Mouse (Mus musculus): ENCODE data around the gene Cpox.

Gene Cpox

DNA sequence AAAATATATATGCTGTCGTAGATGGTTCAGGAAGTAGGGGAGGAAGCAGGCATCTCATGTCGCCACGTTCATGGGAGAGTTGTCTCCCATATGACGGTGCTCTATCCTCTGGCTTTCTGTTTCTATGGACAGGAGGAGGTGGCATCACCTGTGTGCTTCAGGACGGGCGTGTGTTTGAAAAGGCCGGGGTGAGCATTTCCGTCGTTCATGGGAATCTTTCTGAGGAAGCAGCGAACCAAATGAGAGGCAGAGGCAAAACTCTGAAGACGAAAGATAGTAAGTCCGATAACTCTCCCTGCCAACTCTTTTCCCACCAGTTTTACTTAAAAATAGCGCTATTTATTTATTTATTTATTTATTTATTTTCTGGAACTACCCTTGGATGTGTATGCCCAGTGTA lies 2.3 kb downstream of the Cpox start:
- H3K4me3 ChIP-seq (replicated peaks; ENCODE audit: low read length), result no peak overlapping the region
- peaks cover 40% of the 10 kb centered on the region for H3K36me3 ChIP-seq (ENCODE audit: insufficient read depth, low read length)
- TF ChIP-seq CTCF (conservative IDR thresholded peaks at IDR 0.05; ENCODE audit: low read length), result no peak
- TF ChIP-seq NANOG (IDR thresholded peaks at IDR 0.05; ENCODE audit: borderline replicate concordance, low read length), result no peak
- H3K9me3 ChIP-seq (ENCODE audit: low read length), result no peaks in the 10 kb centered on the region
- no peaks in the 10 kb centered on the region for H3K27me3 ChIP-seq (ENCODE audit: insufficient read depth, low read length)
- H3K4me1 ChIP-seq (replicated peaks; ENCODE audit: low read depth, low read length), result peaks cover 24% of the 10 kb centered on the region

DNA sequence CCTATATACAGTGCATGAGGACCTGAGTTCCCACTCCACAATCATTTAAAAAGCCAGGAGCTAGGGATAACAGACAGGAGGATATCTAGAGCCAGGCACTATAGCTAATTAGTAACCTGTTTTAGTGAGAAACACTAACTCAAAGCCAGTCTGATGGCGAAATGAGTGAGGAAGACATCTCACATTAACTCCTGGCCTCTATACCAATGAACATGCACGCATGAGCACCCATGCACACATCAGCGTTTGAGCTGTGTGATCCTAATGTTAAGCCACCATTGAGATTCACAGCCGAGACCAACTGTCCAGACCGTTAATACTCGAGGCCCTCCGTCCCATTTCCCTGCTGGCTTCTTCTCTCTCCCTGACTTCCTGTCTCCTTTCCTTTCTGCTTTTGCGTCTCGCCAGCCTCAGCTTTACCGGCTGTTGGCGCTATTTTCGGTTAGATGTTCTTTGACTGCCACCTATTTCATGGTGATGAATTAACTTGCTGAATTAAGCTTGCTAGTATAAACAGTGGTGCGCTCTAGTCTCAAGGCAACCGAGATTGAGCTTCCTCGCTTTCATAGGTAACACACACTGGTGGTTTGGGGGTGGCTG lies 3.8 kb downstream of the Cpox start:
- Histone ChIP-seq H3K9me3 (ENCODE audit: low read length) (no peaks in the 10 kb centered on the region), H3K27me3 (ENCODE audit: insufficient read depth, low read length) (no peaks in the 10 kb centered on the region)

DNA sequence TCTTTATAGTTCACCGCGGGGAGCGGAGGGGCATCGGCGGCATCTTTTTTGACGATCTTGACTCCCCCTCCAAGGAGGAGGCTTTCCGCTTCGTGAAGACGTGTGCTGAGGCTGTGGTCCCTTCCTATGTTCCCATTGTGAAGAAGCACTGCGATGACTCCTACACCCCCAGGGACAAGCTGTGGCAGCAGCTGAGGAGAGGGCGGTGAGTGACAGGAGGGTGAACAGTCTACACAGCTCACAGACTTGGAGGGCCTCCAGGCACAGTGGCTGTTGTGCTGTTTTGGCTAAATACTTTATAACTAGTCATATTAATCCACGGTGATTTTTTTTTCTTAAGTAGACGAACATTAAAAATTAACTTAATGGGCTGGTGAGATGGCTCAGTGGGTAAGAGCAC lies 5.2 kb downstream of the Cpox start:
- Histone ChIP-seq H3K4me3 (replicated peaks; ENCODE audit: low read length) (peak overlapping the region; percentile 48), H3K27me3 (ENCODE audit: insufficient read depth, low read length) (no peaks in the 10 kb centered on the region), H3K4me1 (replicated peaks; ENCODE audit: low read depth, low read length) (peaks cover 15% of the 10 kb centered on the region), H3K9me3 (ENCODE audit: low read length) (no peaks in the 10 kb centered on the region), H3K36me3 (ENCODE audit: insufficient read depth, low read length) (peaks cover 53% of the 10 kb centered on the region)
- TF ChIP-seq NANOG (IDR thresholded peaks at IDR 0.05; ENCODE audit: borderline replicate concordance, low read length) (no peak), POU5F1 (IDR thresholded peaks at IDR 0.05; ENCODE audit: borderline replicate concordance, low read length) (no peak), CTCF (conservative IDR thresholded peaks at IDR 0.05; ENCODE audit: low read length) (no peak)

More for the DNA sequence above, 3.8 kb downstream of the Cpox start:
- no peak overlapping the region for H3K4me3 ChIP-seq (replicated peaks; ENCODE audit: low read length)
- TF ChIP-seq CTCF (conservative IDR thresholded peaks at IDR 0.05; ENCODE audit: low read length) (no peak), NANOG (IDR thresholded peaks at IDR 0.05; ENCODE audit: borderline replicate concordance, low read length) (no peak), POU5F1 (IDR thresholded peaks at IDR 0.05; ENCODE audit: borderline replicate concordance, low read length) (no peak)
- peaks cover 24% of the 10 kb centered on the region for H3K4me1 ChIP-seq (replicated peaks; ENCODE audit: low read depth, low read length)
- H3K36me3 ChIP-seq (ENCODE audit: insufficient read depth, low read length), result peaks cover 53% of the 10 kb centered on the region

DNA sequence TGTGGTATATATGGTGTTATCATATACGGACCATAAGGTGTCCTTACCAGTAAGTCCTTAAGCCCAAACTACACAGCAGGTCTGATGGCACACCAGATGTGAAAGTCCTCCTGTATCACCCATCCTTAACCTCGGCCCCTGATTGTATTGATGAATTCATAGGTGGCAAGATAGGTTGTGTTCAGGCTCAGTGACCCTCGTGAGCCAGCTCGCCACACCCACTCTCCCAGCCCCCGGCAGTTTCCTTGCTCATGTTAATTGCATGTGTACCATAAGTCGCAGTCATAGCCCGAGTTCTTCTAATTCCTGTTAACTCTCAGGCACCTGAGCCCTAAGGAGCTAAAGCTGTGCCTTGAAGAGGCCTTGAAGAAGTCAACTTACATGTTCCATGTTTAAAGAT lies 6.1 kb downstream of the Cpox start:
- TF ChIP-seq CTCF (conservative IDR thresholded peaks at IDR 0.05; ENCODE audit: low read length), result no peak
- no peak for TF ChIP-seq POU5F1 (IDR thresholded peaks at IDR 0.05; ENCODE audit: borderline replicate concordance, low read length)
- no peak for TF ChIP-seq NANOG (IDR thresholded peaks at IDR 0.05; ENCODE audit: borderline replicate concordance, low read length)
- H3K4me3 ChIP-seq (replicated peaks; ENCODE audit: low read length), result no peak overlapping the region

DNA sequence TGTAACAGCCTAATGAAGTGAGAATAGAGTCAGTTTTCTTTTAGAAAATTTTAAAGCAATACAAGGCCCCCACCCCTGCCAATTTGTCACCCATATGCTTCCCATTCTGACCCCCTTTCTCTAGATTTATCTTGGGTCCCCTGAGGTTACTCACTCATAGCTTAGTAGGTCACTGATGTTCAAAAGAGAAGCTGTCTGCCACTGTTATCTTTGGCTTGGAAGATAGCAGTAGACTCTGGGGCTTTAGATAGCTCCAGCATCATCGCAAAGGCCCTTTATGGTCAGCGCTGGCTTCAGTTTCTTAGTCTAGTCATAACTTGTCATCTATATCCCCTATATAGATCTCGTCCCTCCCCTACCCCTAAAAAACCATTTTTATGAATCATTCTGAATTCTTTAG lies 6.5 kb downstream of the Cpox start:
- peaks cover 62% of the 10 kb centered on the region for H3K36me3 ChIP-seq (ENCODE audit: insufficient read depth, low read length)
- peaks cover 9% of the 10 kb centered on the region for H3K4me1 ChIP-seq (replicated peaks; ENCODE audit: low read depth, low read length)
- H3K4me3 ChIP-seq (replicated peaks; ENCODE audit: low read length), result no peak overlapping the region
- no peaks in the 10 kb centered on the region for H3K9me3 ChIP-seq (ENCODE audit: low read length)
- TF ChIP-seq POU5F1 (IDR thresholded peaks at IDR 0.05; ENCODE audit: borderline replicate concordance, low read length), result no peak
- TF ChIP-seq NANOG (IDR thresholded peaks at IDR 0.05; ENCODE audit: borderline replicate concordance, low read length), result no peak
- TF ChIP-seq CTCF (conservative IDR thresholded peaks at IDR 0.05; ENCODE audit: low read length), result no peak
- H3K27me3 ChIP-seq (ENCODE audit: insufficient read depth, low read length), result no peaks in the 10 kb centered on the region

More for the DNA sequence above, 6.1 kb downstream of the Cpox start:
- Histone ChIP-seq H3K4me1 (replicated peaks; ENCODE audit: low read depth, low read length) (peaks cover 12% of the 10 kb centered on the region), H3K36me3 (ENCODE audit: insufficient read depth, low read length) (peaks cover 58% of the 10 kb centered on the region), H3K9me3 (ENCODE audit: low read length) (no peaks in the 10 kb centered on the region), H3K27me3 (ENCODE audit: insufficient read depth, low read length) (no peaks in the 10 kb centered on the region)

DNA sequence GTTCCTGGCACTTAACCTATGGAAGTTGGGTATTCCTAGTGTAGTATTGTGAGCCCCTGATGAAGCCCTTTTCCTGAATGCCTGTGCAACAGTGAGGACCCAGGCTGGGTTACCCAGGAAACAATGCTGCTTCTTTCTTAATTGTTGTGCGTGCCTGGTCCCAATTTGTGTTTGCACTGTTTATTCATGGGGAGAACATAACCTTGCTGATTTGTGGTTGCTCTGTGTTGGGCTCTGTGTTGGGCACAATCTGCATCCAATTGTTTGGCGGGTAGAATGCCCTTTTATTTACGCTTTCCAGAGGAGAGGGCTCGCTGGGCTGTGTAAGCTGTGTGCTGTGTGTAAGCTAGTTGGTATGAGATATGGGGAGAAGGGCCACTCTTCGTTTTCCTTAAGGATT lies 7.4 kb downstream of the Cpox start:
- Histone ChIP-seq H3K9me3 (ENCODE audit: low read length) (no peaks in the 10 kb centered on the region), H3K4me3 (replicated peaks; ENCODE audit: low read length) (no peak overlapping the region), H3K4me1 (replicated peaks; ENCODE audit: low read depth, low read length) (peaks cover 9% of the 10 kb centered on the region), H3K36me3 (ENCODE audit: insufficient read depth, low read length) (peaks cover 62% of the 10 kb centered on the region), H3K27me3 (ENCODE audit: insufficient read depth, low read length) (no peaks in the 10 kb centered on the region)
- TF ChIP-seq POU5F1 (IDR thresholded peaks at IDR 0.05; ENCODE audit: borderline replicate concordance, low read length), result no peak
- no peak for TF ChIP-seq NANOG (IDR thresholded peaks at IDR 0.05; ENCODE audit: borderline replicate concordance, low read length)
- TF ChIP-seq CTCF (conservative IDR thresholded peaks at IDR 0.05; ENCODE audit: low read length), result no peak

DNA sequence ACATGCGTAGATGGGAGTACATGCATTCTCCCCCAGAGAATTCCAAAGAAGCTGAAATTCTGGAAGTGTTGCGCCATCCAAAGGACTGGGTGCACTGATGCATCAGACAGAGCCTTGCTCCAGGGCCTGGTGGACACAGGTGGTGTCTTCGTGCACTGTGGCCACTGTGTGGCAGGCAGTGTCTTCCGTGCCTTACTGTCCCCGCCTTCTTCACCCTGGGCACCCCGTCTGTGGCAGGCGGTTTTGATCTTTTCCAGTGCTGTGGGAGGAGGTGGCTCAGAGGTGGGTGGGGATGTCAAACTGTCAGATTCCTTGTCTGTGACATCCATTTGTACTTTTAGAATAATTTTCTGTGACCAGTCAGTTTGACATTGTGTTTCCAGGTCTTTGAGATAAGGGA lies 8.6 kb downstream of the Cpox start:
- no peak overlapping the region for H3K4me3 ChIP-seq (replicated peaks; ENCODE audit: low read length)
- H3K36me3 ChIP-seq (ENCODE audit: insufficient read depth, low read length), result peaks cover 54% of the 10 kb centered on the region
- no peaks in the 10 kb centered on the region for H3K27me3 ChIP-seq (ENCODE audit: insufficient read depth, low read length)
- peaks cover 9% of the 10 kb centered on the region for H3K4me1 ChIP-seq (replicated peaks; ENCODE audit: low read depth, low read length)
- H3K9me3 ChIP-seq (ENCODE audit: low read length), result no peaks in the 10 kb centered on the region
- TF ChIP-seq NANOG (IDR thresholded peaks at IDR 0.05; ENCODE audit: borderline replicate concordance, low read length), result no peak
- TF ChIP-seq POU5F1 (IDR thresholded peaks at IDR 0.05; ENCODE audit: borderline replicate concordance, low read length), result no peak
- no peak for TF ChIP-seq CTCF (conservative IDR thresholded peaks at IDR 0.05; ENCODE audit: low read length)

DNA sequence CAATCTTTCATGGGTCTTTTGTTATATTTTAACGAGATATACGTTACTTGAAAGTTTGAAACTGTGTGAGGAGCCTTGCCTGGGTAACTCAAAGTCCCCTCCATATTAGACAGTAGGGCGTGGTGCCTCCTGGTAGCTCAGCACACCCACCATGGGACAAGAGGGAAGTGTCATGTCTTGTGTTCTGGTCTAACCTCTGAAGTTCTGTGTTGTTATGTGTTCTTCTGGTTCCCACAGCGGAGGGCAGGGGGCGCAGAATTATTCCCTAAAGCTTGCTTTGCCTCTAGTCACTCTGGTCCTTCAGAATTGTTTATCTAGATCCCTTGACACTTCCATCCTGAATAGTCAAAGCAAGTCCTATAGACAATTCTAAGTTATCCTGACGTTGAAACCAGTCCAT lies 12.0 kb downstream of the Cpox start:
- no peaks in the 10 kb centered on the region for H3K27me3 ChIP-seq (ENCODE audit: insufficient read depth, low read length)
- H3K9me3 ChIP-seq (ENCODE audit: low read length), result no peaks in the 10 kb centered on the region
- H3K4me3 ChIP-seq (replicated peaks; ENCODE audit: low read length), result no peak overlapping the region
- H3K36me3 ChIP-seq (ENCODE audit: insufficient read depth, low read length), result peaks cover 25% of the 10 kb centered on the region
- TF ChIP-seq CTCF (conservative IDR thresholded peaks at IDR 0.05; ENCODE audit: low read length) (no peak), POU5F1 (IDR thresholded peaks at IDR 0.05; ENCODE audit: borderline replicate concordance, low read length) (no peak), NANOG (IDR thresholded peaks at IDR 0.05; ENCODE audit: borderline replicate concordance, low read length) (no peak)
- H3K4me1 ChIP-seq (replicated peaks; ENCODE audit: low read depth, low read length), result no peaks in the 10 kb centered on the region

DNA sequence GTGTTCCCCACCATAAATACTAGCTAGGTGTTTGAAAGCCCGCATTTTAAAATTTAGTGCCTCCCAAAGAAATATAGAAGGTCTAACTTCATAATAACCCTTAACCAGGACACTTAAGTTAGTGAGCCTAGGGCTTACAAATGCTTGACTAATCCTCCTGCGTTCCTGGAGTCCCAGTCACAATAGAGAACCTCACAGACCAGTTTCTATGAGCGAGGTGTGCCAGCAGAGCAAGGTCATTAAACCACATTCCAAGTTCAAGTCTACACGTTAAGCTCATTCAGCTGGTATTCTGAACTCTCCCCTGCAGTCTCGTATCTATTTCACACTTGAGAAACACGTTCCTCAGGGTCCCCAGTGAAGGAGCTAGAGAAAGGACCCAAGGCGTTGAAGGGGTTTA lies 12.8 kb downstream of the Cpox start:
- Histone ChIP-seq H3K36me3 (ENCODE audit: insufficient read depth, low read length) (peaks cover 17% of the 10 kb centered on the region), H3K27me3 (ENCODE audit: insufficient read depth, low read length) (no peaks in the 10 kb centered on the region), H3K4me1 (replicated peaks; ENCODE audit: low read depth, low read length) (no peaks in the 10 kb centered on the region), H3K9me3 (ENCODE audit: low read length) (no peaks in the 10 kb centered on the region), H3K4me3 (replicated peaks; ENCODE audit: low read length) (no peak overlapping the region)
- TF ChIP-seq POU5F1 (IDR thresholded peaks at IDR 0.05; ENCODE audit: borderline replicate concordance, low read length) (no peak), NANOG (IDR thresholded peaks at IDR 0.05; ENCODE audit: borderline replicate concordance, low read length) (no peak), CTCF (conservative IDR thresholded peaks at IDR 0.05; ENCODE audit: low read length) (no peak)

Data from E14TG2a.4 (cell line).